Mouse (Mus musculus) urinary bladder, postnatal 4 days (tissue): ENCODE measurements at regions not wholly inside any gene's neighbourhood (a gene's known extent, or its start where the extent isn't known, plus 50 kb on each side); places are given as distances from the start of the nearest gene placed in this dataset.
"Not testable (repeated sequence)": the region's sequence is repeated elsewhere in the genome, so short reads cannot be mapped to it uniquely, and the experiment has no call there.

Source experiments
- DNase-seq, 2 experiments: peaks; one replicate each; pipeline ENCODE4 v3.0.0; 2021 to 2022; ENCODE audit warnings: low spot score in 2 of 2

- DNase-seq, result no peak
Observed at GRCm38 (mm10) chr3:155662280-155662679, 569.0 kb downstream of the Lrriq3 start.

- DNase-seq, result no peak
Observed at GRCm38 (mm10) chr3:155672558-155672957, 579.3 kb downstream of the Lrriq3 start.

- DNase-seq, result no peak
Observed at GRCm38 (mm10) chr3:155680200-155680599, 587.0 kb downstream of the Lrriq3 start.

GRCm38 (mm10) chr3:155682921-155683813 is 589.9 kb downstream of the Lrriq3 start:
- DNase-seq, result no peak

GRCm38 (mm10) chr3:155688358-155688757 is 595.1 kb downstream of the Lrriq3 start:
- DNase-seq, result no peak

- no peak for DNase-seq
Observed at GRCm38 (mm10) chr3:155723011-155723510, 629.8 kb downstream of the Lrriq3 start.

- no peak for DNase-seq
Observed at GRCm38 (mm10) chr3:155742421-155742820, 649.2 kb downstream of the Lrriq3 start.

- not testable (repeated sequence) for DNase-seq
Observed at GRCm38 (mm10) chr3:155746601-155747000, 653.4 kb downstream of the Lrriq3 start.

GRCm38 (mm10) chr3:155747511-155747910 is 654.3 kb downstream of the Lrriq3 start:
- DNase-seq, result no peak

GRCm38 (mm10) chr3:155757285-155757684 is 664.1 kb downstream of the Lrriq3 start:
- no peak for DNase-seq

GRCm38 (mm10) chr3:155776019-155776418 is 682.8 kb downstream of the Lrriq3 start:
- DNase-seq, result no peak

GRCm38 (mm10) chr3:155777025-155777424 is 683.8 kb downstream of the Lrriq3 start:
- DNase-seq, result no peak

GRCm38 (mm10) chr3:155815693-155816092 is 722.5 kb downstream of the Lrriq3 start:
- no peak for DNase-seq

- DNase-seq, result no peak
Observed at GRCm38 (mm10) chr3:155824863-155825262, 731.6 kb downstream of the Lrriq3 start.

- no peak for DNase-seq
Observed at GRCm38 (mm10) chr3:155866286-155866685, 695.3 kb upstream of the Negr1 start.

GRCm38 (mm10) chr3:155875696-155876095 is 685.9 kb upstream of the Negr1 start:
- DNase-seq, result no peak

- no peak for DNase-seq
Observed at GRCm38 (mm10) chr3:155878401-155878800, 683.2 kb upstream of the Negr1 start.

GRCm38 (mm10) chr3:155880722-155881121 is 680.9 kb upstream of the Negr1 start:
- DNase-seq, result no peak

- no peak for DNase-seq
Observed at GRCm38 (mm10) chr3:155915981-155916380, 645.6 kb upstream of the Negr1 start.

GRCm38 (mm10) chr3:155942896-155943295 is 618.7 kb upstream of the Negr1 start:
- DNase-seq, result no peak

GRCm38 (mm10) chr3:155944042-155944735 is 617.4 kb upstream of the Negr1 start:
- DNase-seq, result no peak

GRCm38 (mm10) chr3:155945188-155945587 is 616.4 kb upstream of the Negr1 start:
- DNase-seq, result no peak

- not testable (repeated sequence) for DNase-seq
Observed at GRCm38 (mm10) chr3:155962496-155962895, 599.1 kb upstream of the Negr1 start.
